Mouse (Mus musculus) NIH3T3 (cell line): Measurements from ENCODE around the gene Gm11733.

Source experiments
- DNase-seq: peaks from one replicate; pipeline ENCODE4 v3.0.0-alpha.2; 2012; ENCODE audit warnings: low read depth

Gm11733 gene

GRCm38 (mm10) chr11:117535491-117536304, 51.5 kb downstream of the Gm11733 start:
- DNase-seq, result peak; percentile 13

GRCm38 (mm10) chr11:117536586-117536985, 52.4 kb downstream of the Gm11733 start:
- DNase-seq, result peak; percentile 96
